Mouse (Mus musculus) liver, embryonic 11.5 days (tissue): ENCODE data around the gene Nxpe4. TPM values are rescaled to one million over a fixed set of nuclear protein-coding genes. Genes with fewer than 3 reads are reported as not detected.
A peak's percentile ranks its signal among the peaks of the same experiment; 100 is the strongest.

Source experiments
- ATAC-seq: fragments of 200-750 bp; cut with Nextera tagmentation; replicated peaks from 2 replicates; pipeline ENCODE4 v1.8.0; 2017; ENCODE audit warnings: moderate number of reproducible peaks, mild to moderate bottlenecking, moderate TSS enrichment, moderate library complexity; ENCODE audit not compliant: low FRiP score
- DNase-seq: peaks from one replicate; pipeline ENCODE4 v3.0.0-alpha.2; 2017; ENCODE audit warnings: low spot score
- H3K27ac ChIP-seq: fragments of 300-500 bp; sonication (generic); 2 replicates; pipeline ENCODE4 v1.5.1; 2014; ENCODE audit warnings: mild to moderate bottlenecking, low read depth, low read length, control low read depth
- H3K27me3 ChIP-seq: fragments of 300-500 bp; sonication (generic); replicated peaks from 2 replicates; pipeline ENCODE4 v1.6.1; 2014; ENCODE audit warnings: low read length, mixed read lengths; ENCODE audit not compliant: control insufficient read depth, insufficient read depth
- H3K36me3 ChIP-seq: fragments of 300-500 bp; sonication (generic); 2 replicates; pipeline ENCODE4 v1.6.1; 2014; ENCODE audit warnings: mild to moderate bottlenecking, low read length, moderate library complexity, mixed read lengths; ENCODE audit not compliant: control insufficient read depth, insufficient read depth
- H3K4me1 ChIP-seq: fragments of 300-500 bp; sonication (generic); replicated peaks from 2 replicates; pipeline ENCODE4 v1.6.1; 2014; ENCODE audit warnings: low read length, mixed read lengths; ENCODE audit not compliant: control insufficient read depth, insufficient read depth
- H3K4me2 ChIP-seq: fragments of 300-500 bp; sonication (generic); 2 replicates; pipeline ENCODE4 v1.6.1; 2014; ENCODE audit warnings: mild to moderate bottlenecking, control low read depth, moderate library complexity
- H3K4me3 ChIP-seq: fragments of 300-500 bp; sonication (generic); 2 replicates; pipeline ENCODE4 v1.5.1; 2014; ENCODE audit warnings: low read depth, low read length, control low read depth
- H3K9ac ChIP-seq: fragments of 300-500 bp; sonication (generic); 2 replicates; pipeline ENCODE4 v1.6.1; 2014; ENCODE audit warnings: low read depth, low read length, control low read depth
- H3K9me3 ChIP-seq: fragments of 300-500 bp; sonication (generic); 2 replicates; pipeline ENCODE4 v1.6.1; 2016; ENCODE audit warnings: low read length, inconsistent platforms, mixed read lengths; ENCODE audit not compliant: control insufficient read depth
- WGBS: fragments of 180-500 bp; shearing (Covaris S2); extraction: QIAGEN DNeasy Blood & Tissue Kit; methylation state at CpG from one replicate; pipeline ENCODE4 v1.1.7; 2014; 5-methylcytosine and 5-hydroxymethylcytosine counted together
- polyA plus RNA-seq: library from polyadenylated mRNA; unstranded; fragments of >200 nt; fragmentation: Nextera tagmentation; extraction: Ambion mirVana; gene quantifications from 2 replicates; pipeline ENCODE4 v1.2.1, GENCODE M21; 2014

The Nxpe4 gene
- polyA plus RNA-seq, 1 experiment from 2014 or later = 10.0 TPM

- 78% methylated on average over 3 of the region's 3 CpGs for WGBS
- no peak overlapping the region for H3K4me3 ChIP-seq
- ATAC-seq (no peak), DNase-seq (no peak)
- H3K27me3 ChIP-seq = no peaks in the 10 kb centered on the region; the same call in 1 of the 2 replicates
- no peak overlapping the region for H3K4me2 ChIP-seq
- peaks cover 5% of the 10 kb centered on the region; the same call in 1 of the 2 replicates for H3K4me1 ChIP-seq
- no peaks in the 10 kb centered on the region for H3K36me3 ChIP-seq
- H3K9ac ChIP-seq = no peak overlapping the region
- H3K27ac ChIP-seq = no peak overlapping the region
- no peaks in the 10 kb centered on the region for H3K9me3 ChIP-seq
Measured at GRCm38 (mm10) chr9:48345866-48346265, 184.0 kb downstream of the Nxpe4 start.

- peaks cover 20% of the 10 kb centered on the region for H3K4me1 ChIP-seq
- no peak within 1 kb of the TSS for H3K9ac ChIP-seq
- no peak within 1 kb of the TSS for H3K4me3 ChIP-seq
- H3K27me3 ChIP-seq = no peaks in the 10 kb centered on the region
- peak within 1 kb of the TSS; percentile 58 for H3K27ac ChIP-seq
- 47% methylated on average over 2 of the region's 2 CpGs for WGBS
- no peaks in the 10 kb centered on the region for H3K9me3 ChIP-seq
- ATAC-seq = no peak; the same call in 1 of the 2 replicates
- DNase-seq = no peak
- H3K36me3 ChIP-seq = no peaks in the 10 kb centered on the region
- H3K4me2 ChIP-seq = no peak within 1 kb of the TSS
Measured at GRCm38 (mm10) chr9:48353148-48353698, 191.4 kb downstream of the Nxpe4 start, which contains the start of gene Nxpe2. Nxpe2 (minus strand) TSS chr9:48353454.

GRCm38 (mm10) chr9:48354122-48354521, 192.3 kb downstream of the Nxpe4 start:
- no peak for DNase-seq
- 60% methylated on average over 4 of the region's 4 CpGs for WGBS
- no peak overlapping the region for H3K9ac ChIP-seq

GRCm38 (mm10) chr9:48354793-48355192, 193.0 kb downstream of the Nxpe4 start:
- H3K27ac ChIP-seq = 0 out of 2 replicates have a peak overlapping the region, but pooled peaks have one; percentile 50
- no peaks in the 10 kb centered on the region for H3K27me3 ChIP-seq
- H3K9me3 ChIP-seq = no peaks in the 10 kb centered on the region
- H3K4me2 ChIP-seq = no peak overlapping the region
- H3K36me3 ChIP-seq = no peaks in the 10 kb centered on the region
- peak overlapping the region; percentile 49; the same call in 1 of the 2 replicates for H3K9ac ChIP-seq
- DNase-seq = peak; percentile 64
- ATAC-seq = peak; percentile 64
- peaks cover 29% of the 10 kb centered on the region for H3K4me1 ChIP-seq
- no peak overlapping the region for H3K4me3 ChIP-seq
- WGBS = 48% methylated on average over 3 of the region's 3 CpGs

More at GRCm38 (mm10) chr9:48354122-48354521, 192.3 kb downstream of the Nxpe4 start:
- Histone ChIP-seq H3K9me3 (no peaks in the 10 kb centered on the region), H3K4me1 (peaks cover 24% of the 10 kb centered on the region), H3K4me2 (no peak overlapping the region), H3K36me3 (no peaks in the 10 kb centered on the region), H3K27me3 (no peaks in the 10 kb centered on the region), H3K4me3 (no peak overlapping the region), H3K27ac (peak overlapping the region; percentile 50; the same call in 1 of the 2 replicates)
- no peak for ATAC-seq

- ATAC-seq (no peak; the same call in 1 of the 2 replicates), DNase-seq (no peak)
- H3K4me3 ChIP-seq = no peak overlapping the region
- WGBS = 60% methylated on average over 3 of the region's 3 CpGs
- H3K36me3 ChIP-seq = no peaks in the 10 kb centered on the region
- no peak overlapping the region for H3K4me2 ChIP-seq
- no peaks in the 10 kb centered on the region for H3K9me3 ChIP-seq
- H3K27ac ChIP-seq = peak overlapping the region; percentile 69
- no peak overlapping the region for H3K9ac ChIP-seq
- H3K27me3 ChIP-seq = no peaks in the 10 kb centered on the region
- peaks cover 43% of the 10 kb centered on the region for H3K4me1 ChIP-seq
Measured at GRCm38 (mm10) chr9:48357097-48357496, 195.3 kb downstream of the Nxpe4 start.

- Histone ChIP-seq H3K4me2 (no peak overlapping the region), H3K9me3 (no peaks in the 10 kb centered on the region), H3K4me3 (no peak overlapping the region), H3K36me3 (no peaks in the 10 kb centered on the region), H3K4me1 (peaks cover 33% of the 10 kb centered on the region), H3K27me3 (no peaks in the 10 kb centered on the region), H3K27ac (peak overlapping the region; percentile 98; the same call in 1 of the 2 replicates), H3K9ac (no peak overlapping the region)
- 71% methylated on average over 4 of the region's 4 CpGs for WGBS
- ATAC-seq (no peak), DNase-seq (peak; percentile 24)
Measured at GRCm38 (mm10) chr9:48360826-48361225, 199.0 kb downstream of the Nxpe4 start.

GRCm38 (mm10) chr9:48361815-48362631, 200.2 kb downstream of the Nxpe4 start:
- Histone ChIP-seq H3K9me3 (no peaks in the 10 kb centered on the region), H3K36me3 (no peaks in the 10 kb centered on the region), H3K27me3 (no peaks in the 10 kb centered on the region), H3K4me1 (peaks cover 30% of the 10 kb centered on the region), H3K9ac (peak overlapping the region; percentile 60), H3K27ac (peak overlapping the region; percentile 98), H3K4me3 (peak overlapping the region; percentile 18; the same call in 1 of the 2 replicates), H3K4me2 (peak overlapping the region; percentile 47)
- DNase-seq (peak; percentile 47), ATAC-seq (peak; percentile 99)
- 38% methylated on average over 14 of the region's 14 CpGs for WGBS

- no peaks in the 10 kb centered on the region for H3K27me3 ChIP-seq
- 78% methylated on average over 6 of the region's 6 CpGs for WGBS
- H3K4me1 ChIP-seq = peaks cover 25% of the 10 kb centered on the region
- peak overlapping the region; percentile 11; the same call in 1 of the 2 replicates for H3K4me3 ChIP-seq
- H3K9me3 ChIP-seq = no peaks in the 10 kb centered on the region
- H3K4me2 ChIP-seq = peak overlapping the region; percentile 47
- H3K9ac ChIP-seq = peak overlapping the region; percentile 52
- DNase-seq (no peak), ATAC-seq (no peak)
- H3K27ac ChIP-seq = peak overlapping the region; percentile 98
- H3K36me3 ChIP-seq = no peaks in the 10 kb centered on the region
Measured at GRCm38 (mm10) chr9:48362743-48363142, 200.9 kb downstream of the Nxpe4 start.
